Mouse (Mus musculus): ENCODE results near the gene Trem3.

The Trem3 gene

GRCm38 (mm10) chr17:48247221-48247928, at the start of gene Trem3:
Trem3 (plus strand) TSS chr17:48247777.
- DNase-seq (ENCODE audit: low read depth, low spot score): no peak

GRCm38 (mm10) chr17:48203086-48203485, 44.5 kb upstream of the Trem3 start:
- no peak for DNase-seq (ENCODE audit: low read depth, low spot score)

GRCm38 (mm10) chr17:48212596-48212995, 35.0 kb upstream of the Trem3 start:
- no peak for DNase-seq (ENCODE audit: low read depth, low spot score)

- DNase-seq (ENCODE audit: low read depth, low spot score): no peak
Measured at GRCm38 (mm10) chr17:48213511-48213910, 34.1 kb upstream of the Trem3 start.

- DNase-seq (ENCODE audit: low read depth, low spot score): no peak
Measured at GRCm38 (mm10) chr17:48215429-48215828, 32.1 kb upstream of the Trem3 start.

- no peak for DNase-seq (ENCODE audit: low read depth, low spot score)
Measured at GRCm38 (mm10) chr17:48230680-48231079, 16.9 kb upstream of the Trem3 start.

GRCm38 (mm10) chr17:48232518-48232917, 15.1 kb upstream of the Trem3 start, which contains the start of gene Trem1:
Trem1 (plus strand) TSS chr17:48232768.
- no peak for DNase-seq (ENCODE audit: low read depth, low spot score)

GRCm38 (mm10) chr17:48233789-48234188, 13.8 kb upstream of the Trem3 start:
- no peak for DNase-seq (ENCODE audit: low read depth, low spot score)

- no peak for DNase-seq (ENCODE audit: low read depth, low spot score)
Measured at GRCm38 (mm10) chr17:48234550-48234949, 13.0 kb upstream of the Trem3 start.

- no peak for DNase-seq (ENCODE audit: low read depth, low spot score)
Measured at GRCm38 (mm10) chr17:48235773-48236370, 11.7 kb upstream of the Trem3 start.

- no peak for DNase-seq (ENCODE audit: low read depth, low spot score)
Measured at GRCm38 (mm10) chr17:48237621-48238020, 10.0 kb upstream of the Trem3 start.

- DNase-seq (ENCODE audit: low read depth, low spot score): no peak
Measured at GRCm38 (mm10) chr17:48249039-48249438, 1.5 kb downstream of the Trem3 start.

GRCm38 (mm10) chr17:48249501-48249900, 1.9 kb downstream of the Trem3 start:
- no peak for DNase-seq (ENCODE audit: low read depth, low spot score)

GRCm38 (mm10) chr17:48250631-48251030, 3.1 kb downstream of the Trem3 start:
- DNase-seq (ENCODE audit: low read depth, low spot score): no peak

GRCm38 (mm10) chr17:48256575-48256974, 9.0 kb downstream of the Trem3 start:
- no peak for DNase-seq (ENCODE audit: low read depth, low spot score)

GRCm38 (mm10) chr17:48261868-48262267, 14.3 kb downstream of the Trem3 start:
- DNase-seq (ENCODE audit: low read depth, low spot score): no peak

- DNase-seq (ENCODE audit: low read depth, low spot score): no peak
Measured at GRCm38 (mm10) chr17:48263741-48264362, 16.3 kb downstream of the Trem3 start, which contains the start of gene Treml4. Treml4 (plus strand) TSS chr17:48264295.

GRCm38 (mm10) chr17:48264662-48265061, 17.1 kb downstream of the Trem3 start:
- no peak for DNase-seq (ENCODE audit: low read depth, low spot score)

- no peak for DNase-seq (ENCODE audit: low read depth, low spot score)
Measured at GRCm38 (mm10) chr17:48266138-48266537, 18.6 kb downstream of the Trem3 start.

GRCm38 (mm10) chr17:48266610-48267304, 19.2 kb downstream of the Trem3 start:
- DNase-seq (ENCODE audit: low read depth, low spot score): no peak

GRCm38 (mm10) chr17:48267591-48267990, 20.0 kb downstream of the Trem3 start:
- DNase-seq (ENCODE audit: low read depth, low spot score): no peak

GRCm38 (mm10) chr17:48268276-48268675, 20.7 kb downstream of the Trem3 start:
- DNase-seq (ENCODE audit: low read depth, low spot score): no peak

Data from brain, embryonic 18.5 days (tissue).